Mouse (Mus musculus) CD4-positive naive resting alpha-beta T cell, adult 57 days (primary cell): ENCODE data around the gene Ccdc163. TPM values are rescaled to one million over a fixed set of nuclear protein-coding genes. Genes with fewer than 3 reads are reported as not detected.

Experiments
- total RNA-seq: library from RNA; stranded (reverse); gene quantifications from one replicate; pipeline ENCODE4 v1.2.4, GENCODE M21; 2023

Gene Ccdc163
- total RNA-seq: 18.4 TPM

DNA sequence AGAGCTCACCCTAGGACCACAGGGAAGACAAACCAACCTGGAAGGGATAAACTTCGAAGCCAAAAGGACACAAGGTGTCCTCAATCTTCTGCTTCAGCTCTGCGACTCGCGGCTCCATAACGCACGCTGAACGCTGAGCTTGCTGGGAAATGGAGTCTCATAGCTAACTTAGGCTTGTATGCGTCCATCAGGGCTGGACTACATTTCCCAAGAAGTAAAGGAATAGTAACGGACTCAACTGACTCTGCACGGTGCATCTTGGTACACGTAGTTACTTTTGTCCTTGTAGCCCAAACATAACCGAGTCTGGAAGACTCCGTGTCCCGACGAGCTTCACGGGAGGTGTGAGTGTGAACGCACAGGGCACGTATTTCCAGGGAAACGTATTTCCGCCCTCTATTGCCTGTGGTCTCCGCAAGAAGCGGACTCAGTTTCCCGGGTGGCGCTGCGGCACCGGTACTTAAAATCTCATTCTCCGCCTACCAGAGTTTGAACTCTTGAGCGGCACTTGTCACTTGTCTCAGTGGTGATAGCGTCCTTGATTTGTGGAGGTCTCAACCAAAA lies at the start of gene Ccdc163, which contains the start of gene Mmachc:
TSS of gene Ccdc163 (plus strand) at position 309 of the 564 bp plus-strand sequence.
TSS of gene Mmachc (minus strand) at position 206 of the 564 bp plus-strand sequence.

GRCm38 (mm10) chr4:116685402-116686061 lies 22.8 kb upstream of the Ccdc163 start, which contains the start of gene Prdx1:
Prdx1 (plus strand) TSS chr4:116685544.

DNA sequence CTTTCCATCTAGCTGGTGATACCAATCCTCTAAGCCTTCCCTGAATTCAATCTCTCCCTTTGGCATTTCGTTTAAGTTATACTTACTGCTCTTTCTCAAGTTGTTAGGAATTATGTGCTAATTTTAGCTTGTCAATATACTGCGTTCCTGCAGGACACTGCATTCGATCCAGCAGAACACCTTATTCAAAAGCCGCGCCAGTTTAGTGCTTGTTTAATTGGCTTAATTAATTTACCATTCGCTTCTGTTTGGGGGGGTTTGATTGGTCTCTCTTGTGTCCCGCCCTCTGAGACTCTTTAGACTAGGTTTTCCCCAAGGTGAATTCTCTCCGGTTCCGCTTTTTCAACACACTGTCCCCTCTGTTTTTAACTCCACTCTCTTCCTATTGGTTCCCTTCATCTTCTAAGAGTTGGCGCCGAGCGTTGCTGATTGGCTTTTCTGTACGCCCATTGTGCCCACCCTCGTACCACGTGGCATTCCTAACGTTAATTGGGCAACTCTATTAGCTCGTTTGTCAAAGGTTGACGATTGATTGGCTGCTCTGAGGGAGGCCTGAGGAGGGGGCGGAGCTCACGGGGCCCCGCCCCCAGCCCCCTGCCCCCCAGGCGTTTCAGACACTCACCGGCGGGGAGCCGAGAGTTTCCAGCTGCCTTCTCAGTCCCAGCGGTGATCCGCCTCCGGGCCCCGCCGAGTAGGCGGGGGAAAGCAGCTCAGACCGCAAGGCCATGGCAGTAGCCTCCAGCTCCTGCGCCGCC lies 12.2 kb downstream of the Ccdc163 start, which contains the start of gene Tesk2:
TSS of gene Tesk2 (plus strand) at position 606 of the 755 bp plus-strand sequence.

Other genes with a start within 250 kb of the Ccdc163 start
- 24.2 TPM for gene Mast2, start 244.3 kb upstream of the Ccdc163 start, total RNA-seq
- 10.4 TPM for gene Ipp, start 201.0 kb upstream of the Ccdc163 start, total RNA-seq
- gene Tmem69, start 152.6 kb upstream of the Ccdc163 start, total RNA-seq: 8.0 TPM
- gene Gpbp1l1, start 150.9 kb upstream of the Ccdc163 start, total RNA-seq: 128 TPM
- gene Ccdc17, start 111.9 kb upstream of the Ccdc163 start, total RNA-seq: 8.2 TPM
- 103 TPM for gene Nasp, start 80.6 kb upstream of the Ccdc163 start, total RNA-seq
- gene Akr1a1, start 56.8 kb upstream of the Ccdc163 start, total RNA-seq: 176 TPM
- gene Prdx1, start 23.0 kb upstream of the Ccdc163 start, total RNA-seq: 165 TPM
- 3.5 TPM for gene Mmachc, start 103 bp upstream of the Ccdc163 start, total RNA-seq
- gene Tesk2, start 12.4 kb downstream of the Ccdc163 start, total RNA-seq: 7.8 TPM
- gene Toe1, start 99.1 kb downstream of the Ccdc163 start, total RNA-seq: 50.5 TPM
- gene Mutyh, start 99.2 kb downstream of the Ccdc163 start, total RNA-seq: 11.8 TPM
- gene Hpdl, start 113.2 kb downstream of the Ccdc163 start, total RNA-seq: not detected
- gene Zswim5, start 168.9 kb downstream of the Ccdc163 start, total RNA-seq: 0.18 TPM